Comparison of ENCODE assay signal across 14 mouse cellular contexts in genomic region chr8:46859847-46860167, GRCm38 (mm10).
A peak's percentile ranks its signal among the peaks of the same experiment; 100 is the strongest.
DNase-seq lines count a peak whose midpoint lies in the region; ATAC-seq and TF ChIP-seq lines count a peak whose summit lies in the region.
"Had no signal": no experiment of that assay in that cellular context is flagged by ENCODE, and none has a peak within 500 bp of the region (broad histone marks: within the 10 kb centered on the region; RNA-seq: fewer than 3 reads in every experiment).

No protein-coding gene starts in this region.

- H3K4me1 ChIP-seq in heart, embryonic 12.5 days (replicated peaks): peaks cover 7% of the 10 kb centered on the region; the same call in 1 of the 2 replicates
- no peaks in the 10 kb centered on the region for H3K4me1 ChIP-seq in lung, embryonic 14.5 days (ENCODE audit: insufficient read depth)
- H3K4me1 ChIP-seq in G1E (ENCODE audit: insufficient read depth, low read depth, low read length): peaks cover 24% of the 10 kb centered on the region
- peaks cover 2% of the 10 kb centered on the region; the same call in 1 of the 2 replicates for H3K4me1 ChIP-seq in midbrain, embryonic 16.5 days (ENCODE audit: control insufficient read depth, insufficient read depth, low read length)

- H3K36me3 ChIP-seq in heart, embryonic 12.5 days: no peaks in the 10 kb centered on the region
- H3K36me3 ChIP-seq in lung, embryonic 14.5 days (ENCODE audit: insufficient read depth): no peaks in the 10 kb centered on the region
- no peaks in the 10 kb centered on the region for H3K36me3 ChIP-seq in G1E (replicated peaks)
- no peaks in the 10 kb centered on the region for H3K36me3 ChIP-seq in midbrain, embryonic 16.5 days (ENCODE audit: control insufficient read depth, insufficient read depth, low read length)
- H3K36me3 ChIP-seq: hindbrain, embryonic 10.5 days had no signal

- H3K9ac ChIP-seq in heart, embryonic 12.5 days: no peak overlapping the region
- H3K9ac ChIP-seq in lung, embryonic 14.5 days: no peak overlapping the region
- no peak overlapping the region for H3K9ac ChIP-seq in midbrain, embryonic 16.5 days (ENCODE audit: low read depth, low read length)

- H3K4me3 ChIP-seq in heart, embryonic 12.5 days: no peak overlapping the region
- H3K4me3 ChIP-seq in lung, embryonic 14.5 days (ENCODE audit: low read depth, low read length): no peak overlapping the region
- H3K4me3 ChIP-seq in G1E (ENCODE audit: low read depth, low read length): no peak overlapping the region; the same call in 1 of the 2 replicates
- H3K4me3 ChIP-seq in midbrain, embryonic 16.5 days (ENCODE audit: low read depth, low read length): no peak overlapping the region
- H3K4me3 ChIP-seq: hindbrain, embryonic 10.5 days; left cerebral cortex, adult 2 months had no signal

- TF ChIP-seq CTCF in lung, embryonic 14.5 days (IDR thresholded peaks at IDR 0.05; ENCODE audit: low read depth): no peak
- TF ChIP-seq CTCF in G1E (IDR thresholded peaks at IDR 0.05; ENCODE audit: low read depth, low read length): no peak

- WGBS in heart, embryonic 12.5 days: 68% methylated on average over 8 of the region's 8 CpGs
- WGBS in lung, embryonic 14.5 days: 54% methylated on average over 8 of the region's 8 CpGs
- 34% methylated on average over 8 of the region's 8 CpGs for WGBS in midbrain, embryonic 16.5 days

- peak; percentile 46 for DNase-seq in heart, adult 11 months
- DNase-seq in lung, embryonic 14.5 days: no peak
- DNase-seq in lung, postnatal 36 days: no peak
- no peak for DNase-seq in G1E (ENCODE audit: low spot score)
- DNase-seq in adrenal gland, postnatal 10 days: no peak
- no peak for DNase-seq in embryo, embryonic 9.5 days (ENCODE audit: extremely low spot score)
- DNase-seq: adrenal gland, postnatal 14 days; cerebellum, adult 9-11 months; kidney, adult 8-10 months; right cerebral cortex, postnatal 14 days had no signal

- ATAC-seq in heart, embryonic 12.5 days (ENCODE audit: insufficient number of reproducible peaks, low FRiP score): no peak
- ATAC-seq in lung, embryonic 14.5 days (ENCODE audit: insufficient read depth): no peak
- ATAC-seq in G1E (ENCODE audit: extremely low read depth, insufficient number of reproducible peaks, low FRiP score, poor library complexity, severe bottlenecking): 0 out of 2 replicates have a peak, but pooled peaks have one; percentile 16
- peak; percentile 11; the same call in 1 of the 2 replicates for ATAC-seq in midbrain, embryonic 16.5 days

- H3K4me2 ChIP-seq in heart, embryonic 12.5 days: no peak overlapping the region
- H3K4me2 ChIP-seq in lung, embryonic 14.5 days: no peak overlapping the region
- H3K4me2 ChIP-seq in midbrain, embryonic 16.5 days (ENCODE audit: low read length): no peak overlapping the region

- H3K27me3 ChIP-seq in heart, embryonic 12.5 days (replicated peaks): no peaks in the 10 kb centered on the region
- H3K27me3 ChIP-seq in lung, embryonic 14.5 days (ENCODE audit: insufficient read depth, low read length): no peaks in the 10 kb centered on the region
- peaks cover 4% of the 10 kb centered on the region; the same call in 1 of the 2 replicates for H3K27me3 ChIP-seq in G1E (ENCODE audit: insufficient read depth, low read length)
- H3K27me3 ChIP-seq in midbrain, embryonic 16.5 days (ENCODE audit: control insufficient read depth, insufficient read depth, low read depth, low read length): no peaks in the 10 kb centered on the region

- no peaks in the 10 kb centered on the region for H3K9me3 ChIP-seq in heart, embryonic 12.5 days (replicated peaks)
- H3K9me3 ChIP-seq in lung, embryonic 14.5 days (ENCODE audit: low read depth, low read length): no peaks in the 10 kb centered on the region
- H3K9me3 ChIP-seq in G1E (replicated peaks): no peaks in the 10 kb centered on the region
- no peaks in the 10 kb centered on the region for H3K9me3 ChIP-seq in midbrain, embryonic 16.5 days (replicated peaks; ENCODE audit: control insufficient read depth, low read length, poor library complexity, severe bottlenecking)

- H3K27ac ChIP-seq in heart, embryonic 12.5 days (ENCODE audit: poor library complexity, severe bottlenecking): no peak overlapping the region
- peak overlapping the region; percentile 59 for H3K27ac ChIP-seq in lung, embryonic 14.5 days (ENCODE audit: low read depth)
- H3K27ac ChIP-seq in midbrain, embryonic 16.5 days (ENCODE audit: low read length): peak overlapping the region; percentile 59; the same call in 1 of the 2 replicates
- H3K27ac ChIP-seq: hindbrain, embryonic 10.5 days; left cerebral cortex, adult 2 months had no signal

Comparison
In these comparisons a context has a peak if more than half of its experiments do, and no peak if none do; other contexts are left out.
1. ATAC-seq: peak in G1E (single experiment) and midbrain, embryonic 16.5 days (single experiment); none in heart, embryonic 12.5 days (single experiment) and lung, embryonic 14.5 days (single experiment).